Mouse (Mus musculus) lung, adult 2 months (tissue): ENCODE data around the gene Nhs. TPM values are rescaled to one million over a fixed set of nuclear protein-coding genes. Genes with fewer than 3 reads are reported as not detected.

Experiments
- DNase-seq: peaks from one replicate; pipeline ENCODE4 v3.0.0; 2022
- H3K4me1 ChIP-seq: fragments of 200-500 bp; 2 replicates; pipeline ENCODE4 v1.6.1; 2011; ENCODE audit warnings: low read length; ENCODE audit not compliant: control insufficient read depth, insufficient read depth
- H3K4me3 ChIP-seq: fragments of 200-500 bp; replicated peaks from 2 replicates; pipeline ENCODE3; 2011; ENCODE audit warnings: low read depth, mild to moderate bottlenecking, control low read depth, low read length; ENCODE audit errors: extremely low read depth
- CTCF ChIP-seq: fragments of 200-500 bp; IDR thresholded peaks from 2 replicates; pipeline ENCODE4 v1.5.1; 2011; ENCODE audit warnings: mild to moderate bottlenecking, low read length, control low read depth; ENCODE audit not compliant: insufficient read depth
- POLR2A ChIP-seq: fragments of 200-500 bp; IDR thresholded peaks from 2 replicates; pipeline ENCODE4 v1.6.1; 2011; ENCODE audit warnings: low read depth, mild to moderate bottlenecking, control low read depth, low read length, borderline replicate concordance; ENCODE audit errors: extremely low read depth
- WGBS: fragments of 180-500 bp; shearing (Covaris S2); methylation state at CpG from one replicate; pipeline ENCODE4 v1.1.7; 2018; 5-methylcytosine and 5-hydroxymethylcytosine counted together
- polyA plus RNA-seq: library from polyadenylated mRNA; depleted of rRNA; stranded (reverse); fragments of >200 nt; gene quantifications from 2 replicates; pipeline ENCODE4 v1.2.3, GENCODE M21; 2012; rRNA removed

Gene Nhs
- polyA plus RNA-seq = 0.33 and 0.35 TPM in 2 replicates

GRCm38 (mm10) chrX:162159637-162160611 is at the start of gene Nhs:
Nhs (minus strand) TSS chrX:162159730.
- DNase-seq = peak; percentile 18
- WGBS = 26% methylated on average over 61 of the region's 61 CpGs
- Histone ChIP-seq H3K4me1 (no peaks in the 10 kb centered on the region; the same call in 1 of the 2 replicates), H3K4me3 (peak within 1 kb of the TSS; percentile 63)
- no peak for TF ChIP-seq CTCF
- no peak for TF ChIP-seq POLR2A

GRCm38 (mm10) chrX:162206350-162206884 is 46.9 kb upstream of the Nhs start:
- 69% methylated on average over 2 of the region's 2 CpGs for WGBS
- TF ChIP-seq CTCF = no peak
- no peak for TF ChIP-seq POLR2A
- no peak for DNase-seq
- no peak overlapping the region for H3K4me3 ChIP-seq
- no peaks in the 10 kb centered on the region for H3K4me1 ChIP-seq

GRCm38 (mm10) chrX:162158743-162159636 is 540 bp downstream of the Nhs start:
- no peak for TF ChIP-seq CTCF
- no peak for TF ChIP-seq POLR2A
- peak; percentile 3 for DNase-seq
- Histone ChIP-seq H3K4me3 (peak overlapping the region; percentile 63), H3K4me1 (no peaks in the 10 kb centered on the region; the same call in 1 of the 2 replicates)
- WGBS = 29% methylated on average over 80 of the region's 80 CpGs

- Histone ChIP-seq H3K4me1 (no peaks in the 10 kb centered on the region; the same call in 1 of the 2 replicates), H3K4me3 (no peak overlapping the region)
- no peak for DNase-seq
- TF ChIP-seq POLR2A = no peak
- TF ChIP-seq CTCF = no peak
- WGBS = 67% methylated on average over 5 of the region's 5 CpGs
Observed at GRCm38 (mm10) chrX:162158142-162158541, 1.4 kb downstream of the Nhs start.

- 54% methylated on average over 2 of the region's 2 CpGs for WGBS
- Histone ChIP-seq H3K4me3 (no peak overlapping the region), H3K4me1 (no peaks in the 10 kb centered on the region)
- TF ChIP-seq POLR2A (no peak), CTCF (no peak)
- DNase-seq = no peak
Observed at GRCm38 (mm10) chrX:162137807-162138206, 21.7 kb downstream of the Nhs start.

GRCm38 (mm10) chrX:162113257-162113656 is 46.3 kb downstream of the Nhs start:
- WGBS = 54% methylated on average over 5 of the region's 5 CpGs
- no peak overlapping the region for H3K4me3 ChIP-seq
- TF ChIP-seq CTCF (no peak), POLR2A (no peak)
- no peak for DNase-seq
- no peaks in the 10 kb centered on the region for H3K4me1 ChIP-seq

- no peak for DNase-seq
- no peak overlapping the region for H3K4me3 ChIP-seq
- 43% methylated on average over 3 of the region's 3 CpGs for WGBS
- no peaks in the 10 kb centered on the region; the same call in 1 of the 2 replicates for H3K4me1 ChIP-seq
- TF ChIP-seq CTCF (no peak), POLR2A (no peak)
Observed at GRCm38 (mm10) chrX:162102802-162103434, 56.6 kb downstream of the Nhs start.

GRCm38 (mm10) chrX:162098364-162098763 is 61.2 kb downstream of the Nhs start:
- TF ChIP-seq POLR2A = no peak
- no peak for TF ChIP-seq CTCF
- no peak for DNase-seq
- Histone ChIP-seq H3K4me1 (no peaks in the 10 kb centered on the region; the same call in 1 of the 2 replicates), H3K4me3 (no peak overlapping the region)
- WGBS = 35% methylated on average over 4 of the region's 4 CpGs
